Mouse (Mus musculus) induced T-regulatory cell, adult 2 months (primary cell): ENCODE data around the gene Cd276.

ENCODE experiments used
- DNase-seq: peaks from one replicate; pipeline ENCODE4 v3.0.0-alpha.2; 2012; ENCODE audit warnings: low read depth

The Cd276 gene

DNA sequence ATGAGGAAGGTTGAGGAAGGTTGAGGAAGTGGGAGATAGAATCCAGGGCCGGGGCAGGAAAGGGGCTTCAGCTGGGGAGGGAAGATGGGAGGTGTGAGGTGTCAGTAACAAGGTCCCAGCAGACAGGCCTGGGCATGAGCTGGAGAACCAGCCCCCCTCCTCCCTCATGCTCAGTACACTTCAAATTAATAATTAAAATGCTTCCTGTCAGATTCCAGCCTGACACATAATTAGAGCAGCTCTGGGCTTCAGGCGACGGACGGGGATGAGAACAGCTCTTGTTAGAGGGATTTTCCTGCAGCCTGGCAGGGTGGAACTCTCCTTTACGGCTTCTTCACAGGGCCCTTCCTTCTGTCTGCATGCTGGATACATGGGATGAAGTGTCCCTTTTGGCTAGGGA, 41.5 kb downstream of the Cd276 start:
- DNase-seq: no peak

DNA sequence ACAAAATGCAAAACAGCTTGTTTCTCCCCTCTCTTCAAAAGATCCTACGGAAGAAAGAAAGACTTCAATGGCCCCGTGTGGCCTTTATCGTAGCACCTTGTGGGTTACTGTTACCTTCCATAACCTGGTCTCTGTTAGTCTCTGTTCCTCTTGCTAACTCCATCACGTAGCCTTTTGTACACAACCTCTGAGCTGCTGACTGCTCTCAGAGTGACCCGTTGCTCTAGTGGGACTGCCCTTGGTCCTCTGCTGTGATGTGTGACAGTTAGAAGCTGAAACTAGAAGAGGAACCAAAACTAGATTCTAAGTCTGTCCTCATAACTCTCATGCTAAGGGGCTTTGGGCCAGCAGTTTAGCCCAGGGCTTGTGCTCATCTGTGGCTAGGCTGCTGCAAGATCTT, 44.8 kb downstream of the Cd276 start:
- DNase-seq: no peak

DNA sequence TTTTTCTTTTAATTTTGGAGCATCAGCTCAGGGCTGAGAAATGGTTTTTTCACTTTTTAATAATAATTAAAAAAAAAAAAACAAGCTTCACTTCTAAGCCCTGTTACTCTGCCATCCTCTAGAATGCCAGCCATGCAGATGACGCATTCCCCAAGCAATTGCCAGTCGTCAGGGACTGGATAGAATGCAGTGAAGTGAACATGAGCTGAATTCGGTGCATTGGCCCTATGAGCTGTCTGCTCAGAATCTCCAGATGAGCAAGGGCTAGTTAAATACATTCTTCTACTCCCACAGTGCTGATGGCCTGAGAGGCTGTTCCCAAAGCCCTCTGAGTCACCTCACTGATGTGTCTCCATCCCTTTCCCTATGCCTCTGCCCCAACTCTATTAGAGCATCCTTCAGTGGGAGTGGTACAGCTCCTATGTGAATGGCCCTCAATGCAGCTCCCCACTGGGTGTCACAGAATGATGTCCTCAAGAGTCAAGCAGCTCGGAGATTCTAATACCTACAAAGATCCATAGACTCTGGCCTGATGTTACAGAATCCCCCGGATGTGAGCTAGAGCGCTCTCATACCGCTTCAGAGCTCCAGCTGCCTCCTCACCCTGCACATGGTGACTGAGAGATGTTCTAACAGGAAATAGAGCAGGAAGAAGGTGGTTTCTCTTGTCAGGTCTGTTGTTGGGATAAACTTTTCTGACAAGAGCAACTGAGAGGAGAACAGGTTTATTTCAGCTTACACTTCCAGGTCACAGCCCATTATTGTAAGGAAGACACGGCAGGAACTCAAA, 47.8 kb downstream of the Cd276 start:
- peak; percentile 8 for DNase-seq

DNA sequence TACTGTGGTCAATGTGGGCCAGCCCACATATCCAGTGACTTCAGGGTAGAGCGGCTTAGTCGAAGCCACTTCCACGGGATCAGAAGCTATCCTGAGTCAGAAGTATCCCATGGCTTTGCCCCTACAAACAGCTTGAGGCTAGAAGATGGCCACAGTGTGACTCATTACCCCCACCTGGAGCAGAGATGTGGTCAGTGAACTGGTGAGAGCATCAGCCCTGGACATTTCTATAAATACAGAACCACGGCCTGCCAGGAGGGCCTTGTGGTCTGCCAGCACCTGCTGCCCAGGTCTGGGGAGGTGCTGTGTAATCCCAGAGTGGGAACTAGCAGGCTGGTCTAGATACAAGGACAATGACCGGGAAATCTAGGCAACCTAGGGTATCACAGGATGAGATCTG, 54.3 kb downstream of the Cd276 start:
- DNase-seq: no peak

DNA sequence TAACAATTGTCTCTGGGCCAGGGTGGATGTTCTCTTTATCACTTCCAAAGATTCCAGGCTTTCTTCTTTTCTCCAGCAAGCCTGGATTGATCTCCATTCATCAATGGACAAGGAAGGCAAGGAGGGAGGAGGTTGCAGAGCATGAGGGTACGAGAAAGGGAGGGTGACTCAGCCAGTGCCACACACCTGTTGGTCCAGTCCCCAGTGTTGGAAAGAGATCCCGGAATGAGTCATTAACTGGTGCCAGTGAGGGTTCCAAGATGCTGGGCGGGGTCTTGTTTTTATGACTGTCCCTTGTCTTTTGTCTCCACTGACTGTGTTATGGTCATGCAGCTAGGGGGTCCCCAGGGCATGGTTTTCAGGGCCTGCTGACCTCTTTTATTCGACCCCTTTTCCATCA, 57.3 kb downstream of the Cd276 start:
- no peak for DNase-seq

DNA sequence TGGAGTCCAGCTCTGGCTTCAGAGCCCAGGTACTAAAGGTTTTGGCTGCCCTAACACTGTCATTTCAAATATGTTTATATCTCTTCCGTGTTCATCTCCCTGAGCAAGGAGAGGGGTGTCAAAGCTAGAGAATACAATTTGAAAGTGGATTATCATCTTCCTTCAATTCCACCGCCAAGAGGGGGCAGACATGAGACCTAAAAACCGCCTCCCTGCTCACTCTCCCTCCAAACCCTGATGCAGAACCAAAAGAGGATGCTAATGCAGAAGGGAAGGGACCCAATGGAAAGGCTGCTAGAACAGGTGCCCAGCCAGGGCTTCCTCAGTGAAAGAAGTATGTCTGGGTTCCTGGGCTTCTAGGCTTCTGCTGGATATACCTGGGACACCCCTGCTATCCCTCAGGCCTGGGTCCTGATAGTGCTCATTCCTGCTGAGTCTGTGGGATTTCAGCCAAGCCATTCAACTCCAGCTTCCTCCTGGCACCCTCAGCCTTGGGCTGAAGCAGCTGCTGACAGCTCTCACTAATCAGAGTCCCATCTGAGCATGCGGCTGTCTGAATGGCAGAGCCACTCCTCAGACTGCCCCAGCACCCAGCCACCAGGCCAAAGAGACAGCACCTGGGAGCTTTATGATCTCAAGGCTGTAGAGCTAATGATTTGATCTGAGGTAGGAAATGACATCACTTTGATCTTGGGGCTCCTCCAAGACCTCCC, 58.6 kb downstream of the Cd276 start:
- DNase-seq: no peak

DNA sequence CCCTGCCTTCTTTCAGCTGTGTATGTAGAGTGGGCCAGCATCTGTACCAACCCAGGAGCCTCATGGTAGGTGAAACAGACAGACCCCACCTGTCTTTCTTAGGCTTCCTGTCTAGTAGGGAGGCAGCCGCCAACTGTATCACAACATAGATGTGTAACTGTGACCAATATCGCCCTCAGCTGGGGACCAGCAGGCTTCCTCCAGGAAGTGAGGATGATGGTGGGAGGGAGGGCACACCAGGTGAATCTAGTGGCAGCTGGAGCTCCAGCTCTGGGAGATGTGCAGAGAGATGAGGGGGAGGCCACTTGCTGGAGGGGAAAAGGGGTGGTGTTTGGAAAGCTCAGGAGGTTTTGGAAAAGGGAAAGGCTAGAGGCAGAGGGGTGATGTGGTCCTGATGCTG, 60.2 kb downstream of the Cd276 start:
- DNase-seq: no peak

DNA sequence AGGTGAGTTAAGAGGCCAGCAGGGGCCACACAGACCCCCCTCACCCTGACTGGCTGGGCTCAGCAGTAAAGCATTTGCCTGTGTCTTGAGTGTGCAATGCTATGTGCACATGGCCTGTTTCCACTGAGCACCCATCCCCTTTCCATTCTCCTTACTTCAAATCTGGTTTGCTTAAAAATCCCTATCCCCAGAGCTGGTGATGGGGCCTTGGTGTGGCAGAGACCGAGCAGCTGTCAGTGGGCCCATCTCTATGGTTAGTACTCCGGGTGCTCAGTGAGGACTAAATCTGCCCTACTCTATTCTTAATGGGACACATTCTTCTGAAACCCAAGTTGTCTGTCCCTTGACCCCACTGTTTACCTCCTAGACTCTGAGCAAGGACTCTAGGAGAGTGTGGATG, 64.8 kb downstream of the Cd276 start:
- DNase-seq: no peak

DNA sequence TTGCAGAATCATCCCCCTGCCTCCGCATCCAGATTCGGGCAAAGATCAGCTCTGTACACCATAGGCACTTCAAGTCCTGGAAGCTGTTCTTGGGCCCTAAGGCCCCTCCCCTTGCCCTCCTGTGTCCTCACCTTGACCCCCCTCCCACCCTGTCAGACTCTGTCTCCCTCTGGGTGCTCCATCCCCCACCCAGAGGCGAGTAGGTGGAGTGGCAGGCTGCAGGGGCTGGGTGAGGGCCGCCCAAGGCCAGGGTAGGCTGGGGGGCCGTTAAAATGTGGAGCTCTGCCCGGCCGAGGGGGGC, 65.4 kb downstream of the Cd276 start:
- no peak for DNase-seq

DNA sequence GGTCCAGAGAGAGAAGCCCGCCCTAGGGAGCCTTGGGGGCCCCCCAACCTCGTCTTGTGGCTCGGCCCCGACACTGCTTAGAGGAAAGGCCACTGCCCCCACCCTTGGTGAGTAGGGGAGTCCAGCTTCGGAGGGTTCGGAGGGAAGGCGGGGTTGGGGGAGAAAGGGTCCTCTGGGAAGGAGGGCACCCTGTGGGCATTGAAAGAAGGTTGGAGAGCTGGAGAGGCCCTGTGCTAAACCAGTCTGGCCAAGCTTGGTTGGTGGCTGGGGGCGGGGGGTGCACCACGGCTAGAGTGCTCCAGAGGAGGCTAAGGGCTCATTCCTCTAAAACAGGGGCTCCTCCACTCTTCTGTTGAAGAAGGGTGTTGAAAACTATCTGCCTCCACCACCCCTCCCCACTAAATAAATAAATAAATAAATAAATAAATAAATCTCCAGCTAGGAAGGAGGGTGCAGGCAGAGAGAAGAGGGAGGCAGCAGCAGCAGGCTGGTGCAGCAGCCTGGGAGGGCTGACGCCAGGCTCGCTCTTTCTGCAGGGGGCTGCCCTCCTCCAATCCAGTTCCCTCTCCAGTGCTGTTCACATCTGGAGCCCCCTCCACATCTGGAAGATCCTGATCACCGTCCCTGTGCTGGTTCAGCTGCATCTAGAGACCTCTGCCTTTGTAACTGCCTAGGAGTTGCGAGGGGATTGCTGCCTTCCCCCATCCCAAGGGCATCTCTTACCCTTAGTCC, 65.9 kb downstream of the Cd276 start:
- no peak for DNase-seq

DNA sequence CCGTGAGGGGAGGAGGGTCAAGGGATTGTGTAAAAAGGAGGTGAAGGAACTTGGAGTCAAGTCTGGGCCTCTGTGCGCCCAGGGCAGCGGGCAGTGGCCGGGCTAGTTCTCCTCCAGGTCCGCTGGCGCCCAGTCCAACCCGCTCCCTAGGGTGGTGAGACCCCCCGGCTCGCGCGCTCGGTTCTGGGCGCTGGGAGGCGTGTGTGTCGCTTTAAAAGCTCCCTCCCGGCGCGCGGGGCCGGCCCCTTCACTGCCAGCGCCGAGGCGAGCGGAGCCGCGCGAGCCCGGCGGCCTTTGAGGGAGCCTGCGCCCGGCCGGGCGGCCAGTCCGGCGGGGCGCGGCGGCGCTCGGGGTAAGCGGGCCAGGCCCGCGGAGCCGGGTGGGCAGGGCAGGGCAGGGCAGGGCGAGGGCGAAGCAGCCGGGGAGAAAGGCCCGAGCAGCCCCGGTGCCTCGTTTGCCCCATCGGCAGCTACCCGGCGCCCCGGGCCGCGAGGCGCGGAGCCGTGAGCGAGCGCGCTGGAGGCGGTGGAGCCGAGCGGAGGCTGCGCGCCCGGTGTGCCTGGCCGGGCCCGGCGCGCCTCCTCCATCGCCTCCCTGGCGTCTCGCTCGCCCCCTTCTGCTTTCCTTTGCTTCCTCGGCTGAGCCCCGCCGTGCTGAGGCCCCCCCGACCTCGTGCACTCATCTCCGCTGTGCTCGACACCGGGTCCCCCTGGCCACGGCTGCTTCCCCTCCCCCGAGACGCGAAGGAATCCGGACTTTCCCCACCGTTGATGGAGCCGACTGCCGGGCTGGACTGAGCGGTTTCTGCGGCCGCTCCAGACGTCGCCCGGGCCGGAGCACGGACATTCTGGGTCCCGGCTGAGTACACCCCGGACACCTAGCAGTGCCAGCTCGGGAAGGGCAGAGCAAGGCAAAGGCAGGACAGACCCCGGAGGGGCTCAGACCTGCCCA, 67.1 kb downstream of the Cd276 start, which contains the start of gene Insyn1:
Gene Insyn1, plus strand, starts transcription at position 753 of the 951 bp plus-strand sequence.
- no peak for DNase-seq

DNA sequence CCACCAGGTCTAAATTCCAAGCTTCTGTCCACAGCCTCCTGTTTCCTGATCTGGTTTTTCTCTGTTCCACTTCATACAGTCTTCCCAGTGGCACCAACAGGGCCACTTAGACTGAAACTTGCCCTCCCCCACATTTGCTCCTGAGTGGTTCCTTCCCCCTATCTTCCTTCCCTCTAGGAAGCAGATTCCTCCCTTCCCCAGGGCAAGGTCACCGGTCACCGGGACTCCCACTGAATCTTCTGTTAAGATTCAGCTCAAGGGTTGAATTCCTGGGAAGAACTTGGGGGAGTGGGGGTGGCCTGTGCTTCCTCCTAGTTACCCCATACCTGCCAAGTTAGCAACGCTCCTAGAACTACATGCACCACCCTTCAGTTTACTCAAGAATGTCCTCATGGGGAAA, 68.2 kb downstream of the Cd276 start:
- DNase-seq: no peak
